Mouse (Mus musculus) telencephalon, adult 2 months (tissue): Measurements from ENCODE around the gene Smndc1.
"Not testable (repeated sequence)": the region's sequence is repeated elsewhere in the genome, so short reads cannot be mapped to it uniquely, and the experiment has no call there.

Experiments used
- DNase-seq: peaks from one replicate; pipeline ENCODE4 v3.0.0-alpha.2; 2011; ENCODE audit warnings: low read depth, low spot score

The Smndc1 gene

DNA sequence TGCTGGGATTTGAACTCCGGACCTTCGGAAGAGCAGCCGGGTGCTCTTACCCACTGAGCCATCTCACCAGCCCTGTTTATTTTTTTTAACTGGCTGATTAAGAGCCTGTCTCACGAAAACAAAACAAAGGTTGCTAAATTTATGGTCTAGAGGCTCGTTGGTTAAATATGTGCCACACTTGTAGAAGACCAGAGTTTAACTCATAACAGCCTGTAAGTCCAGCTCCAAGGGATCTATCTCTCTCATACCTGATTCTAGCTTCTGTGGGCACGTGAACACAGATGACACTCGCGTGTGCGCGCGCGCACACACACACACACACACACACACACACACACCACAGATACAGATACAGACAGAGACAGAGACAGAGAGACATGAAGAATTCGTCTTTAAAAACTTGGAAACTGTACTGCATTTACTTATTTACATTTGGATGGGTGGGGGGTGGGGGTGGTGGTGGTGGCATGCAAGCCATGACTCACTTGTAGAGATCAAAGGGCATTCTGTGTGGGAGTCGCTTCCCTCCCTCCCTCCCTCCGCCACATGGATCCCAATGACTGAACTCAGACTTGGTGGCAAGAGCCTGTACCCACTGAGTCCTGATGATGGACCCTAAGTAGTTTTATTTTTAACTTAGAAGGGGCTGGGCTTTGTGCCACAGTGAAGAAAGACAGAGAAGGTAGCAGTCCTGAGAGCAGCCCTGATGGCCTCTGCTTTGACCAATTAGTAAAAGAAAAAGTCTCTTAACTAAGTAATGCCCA lies 23.4 kb upstream of the Smndc1 start:
- no peak for DNase-seq

DNA sequence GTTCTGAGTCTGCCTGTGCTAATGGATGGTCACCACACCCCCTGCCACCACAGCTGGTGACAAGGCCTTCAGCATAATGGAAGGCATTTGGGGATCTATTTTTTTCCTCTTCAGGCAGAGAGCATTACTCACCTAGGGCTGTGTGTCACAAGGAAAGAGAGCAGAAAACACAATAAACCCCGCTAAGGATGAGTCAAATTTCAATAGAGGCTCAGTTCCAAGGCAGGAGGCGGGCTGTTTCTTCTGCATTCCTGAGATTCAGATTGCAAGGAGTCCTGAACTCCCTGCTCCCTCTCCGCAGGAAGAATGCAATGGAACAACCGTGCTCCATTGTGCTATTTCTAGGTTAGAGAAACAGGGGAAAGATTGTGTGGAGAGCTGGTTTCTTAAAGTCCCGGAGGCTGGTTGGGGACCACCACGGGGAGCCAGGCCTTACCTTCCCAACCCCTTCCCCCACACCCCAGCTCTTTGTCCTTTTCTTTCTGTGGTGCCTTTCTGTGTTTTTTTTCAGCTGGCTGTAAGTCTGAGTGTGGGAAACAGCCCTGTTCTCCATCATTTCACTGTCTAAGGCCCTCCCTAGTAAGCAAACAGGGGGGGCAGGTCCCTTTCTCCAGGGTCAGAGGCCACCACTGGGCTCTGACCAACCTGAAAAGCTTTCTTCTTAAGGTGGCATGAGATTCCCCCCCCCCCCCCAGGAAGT lies 21.9 kb upstream of the Smndc1 start:
- DNase-seq: no peak

DNA sequence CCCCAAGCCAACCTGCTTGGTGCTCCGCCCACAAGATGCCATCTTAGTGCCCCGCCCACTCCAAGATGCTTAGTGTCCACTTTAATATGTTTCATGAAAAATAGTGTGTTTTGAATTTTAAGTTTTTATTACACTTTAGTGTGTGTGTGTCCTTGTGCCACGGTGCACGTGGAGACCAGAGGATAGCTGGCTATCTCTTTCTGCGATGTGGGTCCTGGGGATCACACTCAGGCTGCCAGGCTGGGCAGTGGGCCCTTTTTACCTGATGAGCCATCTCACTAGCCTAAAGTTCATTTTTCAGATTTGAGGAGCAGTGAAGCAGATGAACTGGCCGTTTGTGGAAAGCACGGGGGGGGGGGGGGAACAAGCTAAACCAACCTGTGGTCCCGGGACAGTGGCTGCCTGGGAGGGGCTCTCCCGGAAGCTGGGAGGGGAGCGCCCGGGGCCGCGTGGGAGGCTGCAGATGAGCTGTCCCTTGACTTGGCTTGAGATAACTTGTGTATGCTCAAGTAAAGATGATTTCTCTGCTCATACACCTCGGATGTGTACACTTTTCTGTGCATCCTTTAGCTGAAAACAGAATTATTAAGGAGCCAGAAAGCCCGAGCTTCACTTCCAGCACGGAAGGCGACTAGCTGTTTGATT lies 19.4 kb upstream of the Smndc1 start:
- DNase-seq: no peak

DNA sequence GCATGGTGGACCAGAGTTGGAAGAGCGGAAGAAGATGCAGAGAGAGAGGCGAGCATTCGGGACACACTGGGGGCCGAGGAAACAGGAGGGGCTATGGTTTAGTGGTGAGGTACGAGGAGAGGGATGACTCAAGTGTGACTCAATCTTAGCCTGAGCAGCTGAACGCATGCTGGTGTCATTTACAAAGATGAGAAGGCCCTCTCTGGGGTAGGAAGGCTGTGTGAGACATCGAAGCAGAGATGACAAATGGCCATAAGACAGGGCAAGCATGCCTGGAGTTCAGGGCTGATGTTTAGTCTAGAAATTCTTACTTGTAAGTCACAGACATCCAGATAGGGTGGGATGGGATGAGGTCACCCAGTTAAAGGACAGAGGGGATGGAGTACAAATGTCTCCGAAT lies 18.0 kb upstream of the Smndc1 start:
- no peak for DNase-seq

DNA sequence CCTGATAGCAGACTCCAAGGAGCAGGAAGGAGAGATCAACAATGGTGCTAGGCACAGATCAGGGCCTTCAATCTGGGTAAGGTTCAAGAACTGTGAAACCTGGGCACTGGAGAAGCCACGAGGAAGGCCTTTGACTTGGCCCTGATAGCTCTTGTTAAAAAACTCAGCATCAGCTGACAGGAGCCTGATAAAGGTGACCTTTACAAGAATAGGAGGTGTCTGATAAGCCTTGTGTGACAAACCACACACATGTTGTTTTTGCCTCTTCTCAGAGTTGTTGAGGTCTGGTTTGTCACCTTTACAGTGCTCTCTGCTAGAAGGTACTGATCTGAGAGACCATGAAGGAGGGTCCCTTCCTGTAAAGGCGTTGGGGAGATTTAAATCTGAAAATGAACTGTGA lies 17.0 kb upstream of the Smndc1 start:
- DNase-seq: no peak

DNA sequence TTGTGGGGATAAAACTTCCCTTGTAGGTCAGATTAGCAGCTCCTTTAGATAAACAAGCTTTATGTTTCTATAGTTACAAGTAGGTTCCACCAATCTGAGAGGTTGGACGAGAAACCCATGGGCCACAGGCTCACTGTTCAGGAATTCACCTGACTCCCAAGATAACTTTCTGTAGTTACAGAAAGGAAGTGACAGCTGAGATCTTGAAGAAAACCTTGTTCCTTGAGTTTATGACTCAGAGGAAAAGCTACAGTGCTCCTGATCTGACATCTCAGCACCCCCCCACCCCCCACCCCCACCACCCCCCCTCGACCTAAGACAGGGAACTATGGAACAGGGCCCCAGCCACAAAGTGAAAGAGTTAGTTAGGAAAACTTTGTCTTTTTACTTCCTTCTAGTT lies 15.4 kb upstream of the Smndc1 start:
- no peak for DNase-seq

DNA sequence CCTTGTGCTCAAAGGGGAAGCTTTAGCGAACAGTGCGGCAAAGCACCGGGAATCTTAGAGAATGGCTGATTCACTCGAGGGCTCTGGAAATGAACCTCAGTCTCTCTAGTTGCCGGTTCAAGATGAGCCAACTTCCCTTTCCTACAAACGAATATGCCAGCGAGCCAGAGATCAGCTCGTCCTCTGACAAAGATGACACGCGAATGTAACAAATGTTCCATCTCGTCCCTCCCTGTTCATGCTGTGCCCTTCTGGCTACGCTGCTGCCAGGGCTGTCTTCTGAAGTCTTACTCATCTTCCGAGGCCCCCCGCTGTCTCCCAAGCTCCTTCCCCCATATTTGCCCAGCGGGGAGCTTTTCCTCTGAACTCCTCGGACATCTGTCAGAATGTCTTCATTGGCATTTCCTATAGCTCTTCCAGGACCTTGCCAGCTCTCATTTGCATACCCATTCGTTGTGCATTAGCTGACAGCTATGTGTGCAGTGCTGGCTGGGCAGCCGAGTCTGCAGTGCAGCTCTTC lies 14.5 kb upstream of the Smndc1 start:
- DNase-seq: no peak

DNA sequence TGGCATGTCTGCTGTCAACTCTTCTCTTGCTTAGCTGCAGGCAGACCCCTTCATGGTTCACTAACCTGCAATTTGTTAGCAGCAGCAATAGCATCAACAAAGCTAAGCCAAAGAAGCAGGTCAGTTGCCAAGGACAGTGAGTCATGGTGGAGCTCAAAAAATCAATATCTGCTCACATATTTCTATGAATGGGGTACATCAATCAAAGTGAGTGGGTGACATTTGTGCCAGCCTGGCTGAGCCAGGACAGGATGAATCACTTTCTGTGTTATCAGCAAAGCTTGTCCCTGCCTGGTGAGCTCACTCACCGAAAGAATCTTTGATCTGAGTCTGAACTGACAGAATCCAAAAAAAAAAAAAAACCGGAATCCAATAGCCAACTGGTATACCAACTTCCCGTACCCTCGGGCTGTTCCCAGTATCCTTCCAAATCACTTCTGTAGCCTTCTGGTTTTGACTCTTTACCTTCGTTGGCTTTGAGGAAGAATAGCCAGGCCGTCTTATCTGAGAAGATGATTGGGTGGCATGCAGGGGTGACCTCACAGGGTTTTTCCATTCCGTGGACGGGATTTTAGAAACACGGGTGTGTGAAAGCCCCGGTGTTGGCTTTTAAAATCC lies 13.9 kb upstream of the Smndc1 start:
- no peak for DNase-seq

DNA sequence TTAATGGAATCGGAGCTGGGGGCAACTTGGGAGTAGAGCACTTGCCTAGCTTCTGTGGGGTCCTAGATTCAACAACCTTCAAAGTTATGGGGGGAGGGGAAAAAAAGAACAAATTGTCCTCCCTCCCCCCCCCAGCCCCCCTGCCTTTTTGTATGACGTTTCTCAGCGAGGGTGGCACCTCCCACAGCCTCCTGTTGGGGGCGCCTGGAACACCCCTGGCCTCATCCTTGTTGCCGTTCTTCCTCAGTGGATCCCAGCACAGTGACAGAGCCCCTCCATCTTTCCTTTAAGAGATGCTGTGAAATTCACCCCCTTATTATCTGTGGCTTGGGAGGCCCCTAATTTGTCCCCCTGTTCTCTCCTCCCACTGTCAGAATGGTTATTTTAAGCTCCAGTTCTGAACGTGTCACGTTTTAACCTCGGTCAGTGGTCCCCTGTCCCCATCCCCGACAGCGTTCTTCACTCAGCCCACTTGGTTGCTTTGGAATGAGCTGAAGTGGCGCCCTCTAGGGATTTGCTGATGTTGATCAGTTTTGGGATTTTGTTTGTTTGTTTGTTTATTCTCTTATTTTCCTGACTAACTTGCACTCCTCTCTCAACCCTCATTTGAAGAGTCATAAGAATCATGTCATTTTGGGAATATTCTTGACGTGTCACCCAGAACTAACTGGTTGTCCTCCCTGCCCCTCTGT lies 12.5 kb upstream of the Smndc1 start:
- no peak for DNase-seq

DNA sequence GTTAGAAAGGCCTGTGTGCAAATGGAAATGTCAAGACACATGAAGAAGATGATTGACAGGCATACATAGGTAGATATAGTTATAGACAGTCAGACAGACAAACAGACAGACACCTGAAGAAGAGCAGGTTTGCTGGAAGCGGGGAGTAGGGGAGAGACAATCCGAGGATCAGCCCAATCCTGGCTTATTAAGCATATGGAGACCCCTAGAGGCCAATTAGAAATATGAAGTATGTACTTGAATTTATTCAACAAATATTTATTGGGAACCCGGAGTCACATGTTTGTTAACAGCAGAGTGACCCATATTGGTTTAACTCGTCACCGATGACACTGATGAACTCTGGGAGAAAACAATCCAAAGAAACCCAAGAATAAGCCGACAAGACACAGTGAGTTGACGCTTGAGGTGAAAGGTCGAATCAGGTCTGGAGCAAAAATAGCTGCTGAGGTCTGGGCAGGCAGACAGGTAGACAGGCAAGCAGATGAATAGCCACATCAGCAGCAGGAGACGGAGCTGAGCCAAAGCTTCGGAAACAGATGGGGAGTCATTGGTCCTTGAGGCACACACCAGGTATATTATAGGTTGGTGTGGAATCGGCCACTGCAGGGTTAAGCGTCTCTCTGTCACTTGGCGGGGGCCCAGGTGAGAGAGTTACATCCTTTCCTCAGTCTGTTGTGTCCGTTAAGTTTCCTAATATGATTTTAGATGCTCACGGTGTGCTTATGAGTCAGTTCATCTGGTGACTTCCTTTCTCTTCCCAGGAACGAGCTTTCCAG lies 10.1 kb upstream of the Smndc1 start:
- DNase-seq: no peak

DNA sequence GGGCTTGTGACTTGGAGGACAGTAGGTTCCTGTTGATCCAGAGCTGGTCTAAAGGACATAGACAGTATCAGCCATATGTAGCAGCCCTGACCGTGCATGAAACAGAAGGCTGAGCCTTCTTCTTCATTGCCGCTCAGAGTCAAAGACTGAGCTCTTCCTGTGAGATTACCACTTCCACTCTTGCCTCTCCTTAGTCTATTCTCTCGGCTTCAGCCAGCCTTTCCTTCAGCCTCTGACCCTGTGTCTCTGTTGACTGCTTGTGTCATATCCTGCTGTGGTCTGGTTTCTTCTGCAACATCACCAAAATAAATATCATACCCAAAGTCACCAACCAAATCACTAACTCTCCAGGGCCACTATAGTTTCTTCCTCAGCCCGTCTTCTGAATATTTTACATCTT lies 8.8 kb upstream of the Smndc1 start:
- no peak for DNase-seq

DNA sequence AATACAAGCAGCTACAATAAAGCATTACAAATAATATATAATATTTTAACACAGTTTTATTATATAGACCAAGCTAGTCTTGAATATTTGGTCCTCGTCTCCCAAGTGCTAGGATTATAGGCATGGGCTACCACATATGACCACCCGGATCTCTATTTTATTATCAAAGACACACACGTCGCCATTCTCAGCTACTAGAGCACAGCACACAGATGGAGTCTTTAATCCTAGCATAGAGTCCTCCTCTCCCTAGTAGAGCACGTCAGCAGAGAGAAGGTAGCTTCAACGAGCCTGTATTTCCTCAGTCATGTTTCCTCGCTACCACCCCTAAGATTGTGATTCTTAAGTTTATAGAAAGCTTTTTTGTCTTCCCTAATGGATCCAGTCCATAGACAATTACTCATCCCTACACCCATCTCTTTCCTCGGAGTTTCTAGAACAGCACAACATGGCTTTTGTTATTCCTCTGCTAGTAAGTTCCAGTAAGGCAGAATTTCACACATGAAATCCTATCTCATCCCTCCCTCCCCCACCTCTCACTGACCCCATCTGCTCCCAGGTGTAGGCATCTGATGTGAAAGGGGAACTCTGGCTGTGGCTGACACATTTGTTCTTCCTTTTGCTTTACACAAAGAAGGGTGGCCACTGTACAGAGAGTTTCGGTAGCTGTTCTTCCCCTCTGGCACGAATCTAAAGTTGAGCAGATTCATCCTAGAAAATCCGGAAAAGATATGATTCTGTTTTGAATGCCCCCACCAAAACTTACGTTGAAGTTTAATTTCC lies 7.3 kb upstream of the Smndc1 start:
- no peak for DNase-seq

DNA sequence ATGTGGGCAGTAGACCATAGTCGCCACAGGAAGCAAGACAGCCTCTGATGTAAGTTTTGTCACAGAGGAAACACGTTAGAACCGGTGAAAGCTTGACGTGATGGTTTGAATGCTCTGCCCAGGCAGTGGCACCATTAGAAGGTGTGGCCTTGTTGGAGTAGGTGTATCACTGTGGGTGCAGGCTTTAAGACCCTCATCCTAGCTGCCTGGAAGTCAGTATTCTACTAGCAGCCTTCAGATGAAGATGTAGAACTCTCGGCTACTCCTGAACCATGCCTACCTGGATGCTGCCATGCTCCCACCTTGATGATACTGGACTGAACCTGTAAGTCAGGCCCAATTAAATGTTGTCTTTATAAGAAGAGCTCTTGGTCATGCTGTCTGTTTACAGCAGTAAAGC lies 5.4 kb upstream of the Smndc1 start:
- DNase-seq: not testable (repeated sequence)

DNA sequence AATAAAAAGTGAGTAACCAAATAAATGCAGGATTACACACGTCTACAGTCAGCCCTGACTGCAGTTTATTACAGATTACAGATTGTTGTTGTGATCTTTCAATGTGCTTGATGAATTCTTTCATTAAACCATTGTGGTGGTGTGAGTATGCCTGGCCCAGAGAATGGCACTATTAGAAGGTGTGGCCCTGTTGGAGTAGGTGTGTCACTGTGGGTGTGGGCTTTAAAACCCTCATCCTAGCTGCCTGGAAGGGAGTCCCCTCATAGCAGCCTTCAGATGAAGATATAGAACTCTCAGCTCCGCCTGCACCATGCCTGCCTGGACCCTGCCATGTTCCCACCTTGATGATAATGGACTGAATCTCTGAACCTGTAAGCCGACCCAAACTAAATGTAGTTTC lies 4.6 kb upstream of the Smndc1 start:
- DNase-seq: not testable (repeated sequence)

DNA sequence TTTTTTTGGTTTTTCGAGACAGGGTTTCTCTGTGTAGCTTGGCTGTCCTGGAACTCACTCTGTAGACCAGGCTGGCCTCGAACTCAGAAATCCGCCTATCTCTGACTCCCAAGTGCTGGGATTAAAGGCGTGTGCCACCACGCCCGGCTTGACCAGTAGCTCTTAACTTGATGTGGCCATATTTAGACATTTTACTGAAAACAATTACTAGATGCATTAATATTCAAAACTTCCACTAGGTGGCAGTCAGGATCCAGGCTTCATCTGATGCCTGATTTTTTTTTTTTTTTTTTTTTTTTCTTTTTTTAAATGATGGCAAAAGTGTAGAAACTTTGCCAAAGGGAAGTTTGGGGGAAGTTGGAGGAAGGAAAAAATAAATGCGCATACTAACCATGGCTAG lies 4.2 kb upstream of the Smndc1 start:
- peak; percentile 29 for DNase-seq

DNA sequence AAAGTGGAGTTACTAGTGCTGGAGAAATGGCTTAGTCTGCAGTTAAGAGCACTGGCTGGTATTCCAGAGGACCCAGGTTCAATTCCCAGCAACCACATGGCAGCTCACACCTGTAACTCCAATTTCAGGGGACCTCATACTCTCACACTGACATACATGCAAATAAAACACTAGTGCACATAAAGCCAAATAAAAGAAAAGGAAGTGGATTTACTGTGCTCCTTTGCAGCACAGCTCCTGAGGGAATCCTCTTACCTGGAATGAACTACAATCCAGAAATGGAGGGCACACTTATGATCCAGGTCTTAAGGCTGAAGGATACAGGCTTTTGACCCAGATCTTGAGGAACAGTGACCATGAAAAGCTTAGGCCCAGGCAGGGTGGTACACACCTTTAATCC lies 3.3 kb upstream of the Smndc1 start:
- no peak for DNase-seq

DNA sequence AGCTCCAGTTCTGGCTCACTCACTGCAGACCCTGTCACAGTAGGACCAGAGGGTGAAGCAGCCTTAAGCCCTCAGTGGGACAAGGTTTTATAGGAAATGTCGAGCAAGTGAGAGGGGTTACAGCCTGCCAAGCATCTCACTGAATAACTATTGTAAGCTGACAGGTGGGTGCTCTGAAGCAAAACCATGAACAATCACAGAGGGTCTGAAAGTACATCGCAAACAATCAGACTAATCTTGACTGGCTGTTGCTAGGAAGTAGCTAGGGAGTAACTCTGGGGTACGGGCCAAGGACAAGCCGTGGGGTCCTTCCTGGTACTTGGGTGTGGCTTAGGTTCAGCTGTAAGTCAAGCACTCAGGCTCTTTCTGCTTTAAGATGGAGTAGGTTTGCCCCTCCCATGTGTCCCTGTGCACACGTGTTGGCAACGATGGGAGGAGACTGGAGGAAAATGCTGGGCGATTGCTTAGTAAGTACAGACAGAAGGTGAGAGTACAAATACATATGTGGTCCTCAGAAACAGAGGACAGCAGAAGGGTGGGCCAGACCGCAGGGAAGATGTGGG lies 2.5 kb upstream of the Smndc1 start:
- no peak for DNase-seq

DNA sequence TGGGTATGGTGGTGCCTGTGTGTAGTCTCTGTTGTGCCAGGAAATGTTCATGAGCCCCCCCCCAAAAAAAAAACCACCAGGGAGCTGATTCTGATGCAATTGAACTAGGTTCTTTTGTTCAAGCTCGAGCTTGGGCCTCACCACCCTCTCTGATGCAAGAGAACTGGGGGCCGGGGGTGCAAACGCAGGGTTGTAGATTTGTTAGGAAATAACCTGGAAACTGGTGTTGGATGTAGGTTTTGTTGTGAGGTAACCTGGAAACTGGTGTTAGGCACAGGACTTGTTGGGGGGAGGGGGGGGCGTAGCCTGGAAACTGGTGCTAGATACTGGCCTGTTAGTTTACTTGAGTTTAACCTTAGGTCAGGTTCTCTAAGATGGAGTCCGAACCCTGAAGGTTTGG lies 1.4 kb upstream of the Smndc1 start:
- DNase-seq: no peak

DNA sequence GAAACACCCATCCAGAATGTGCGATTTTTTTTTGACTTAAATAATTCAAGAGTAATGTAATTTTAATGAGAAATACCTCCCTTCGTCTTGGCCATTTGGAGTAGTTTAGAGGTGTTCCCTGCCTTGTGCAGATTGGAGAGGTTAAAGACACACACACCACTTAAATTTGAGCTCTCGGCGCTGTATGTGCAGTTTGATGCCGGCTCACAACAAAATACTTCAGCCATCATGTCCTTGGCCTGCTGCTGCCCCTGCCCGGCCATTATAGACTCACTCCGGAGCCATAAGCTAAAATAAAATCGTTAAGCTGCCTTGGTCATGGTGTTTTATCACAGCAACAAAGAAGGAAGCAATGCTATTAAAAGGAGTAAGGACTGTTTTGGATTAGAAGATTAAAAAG lies 1.0 kb upstream of the Smndc1 start:
- no peak for DNase-seq
